Mouse (Mus musculus): ENCODE measurements around the gene Mfap1a. TPM values are rescaled to one million over a fixed set of nuclear protein-coding genes. Genes with fewer than 3 reads are reported as not detected.

The Mfap1a gene
- polyA plus RNA-seq, 1 experiment = 18.4 TPM

- no peak for TF ChIP-seq CTCF (IDR thresholded peaks at IDR 0.05; ENCODE audit: borderline replicate concordance, extremely low read depth, insufficient read depth, insufficient read length)
Measured at GRCm38 (mm10) chr2:121460071-121460470, 46.4 kb downstream of the Mfap1a start.

GRCm38 (mm10) chr2:121456692-121457642, 49.5 kb downstream of the Mfap1a start, which contains the start of gene Serinc4:
Serinc4 (minus strand) TSS chr2:121456781.
- TF ChIP-seq POLR2A (IDR thresholded peaks at IDR 0.05; ENCODE audit: borderline replicate concordance, extremely low read depth, insufficient read depth, insufficient read length, poor library complexity, severe bottlenecking) (peak; percentile 42; the same call in 1 of the 2 replicates), CTCF (IDR thresholded peaks at IDR 0.05; ENCODE audit: borderline replicate concordance, extremely low read depth, insufficient read depth, insufficient read length) (no peak)
- peak; percentile 96 for DNase-seq (ENCODE audit: low read depth)

More at GRCm38 (mm10) chr2:121460071-121460470, 46.4 kb downstream of the Mfap1a start:
- no peak for DNase-seq (ENCODE audit: low read depth)

GRCm38 (mm10) chr2:121455534-121455933, 50.9 kb downstream of the Mfap1a start:
- TF ChIP-seq CTCF (IDR thresholded peaks at IDR 0.05; ENCODE audit: borderline replicate concordance, extremely low read depth, insufficient read depth, insufficient read length) = no peak
- TF ChIP-seq POLR2A (IDR thresholded peaks at IDR 0.05; ENCODE audit: borderline replicate concordance, extremely low read depth, insufficient read depth, insufficient read length, poor library complexity, severe bottlenecking) = no peak
- DNase-seq (ENCODE audit: low read depth) = no peak

GRCm38 (mm10) chr2:121453917-121454316, 52.5 kb downstream of the Mfap1a start:
- TF ChIP-seq CTCF (IDR thresholded peaks at IDR 0.05; ENCODE audit: borderline replicate concordance, extremely low read depth, insufficient read depth, insufficient read length) = no peak
- TF ChIP-seq POLR2A (IDR thresholded peaks at IDR 0.05; ENCODE audit: borderline replicate concordance, extremely low read depth, insufficient read depth, insufficient read length, poor library complexity, severe bottlenecking) = no peak

GRCm38 (mm10) chr2:121452990-121453389, 53.5 kb downstream of the Mfap1a start, which contains the start of gene Hypk:
Hypk (plus strand) TSS chr2:121453290.
- TF ChIP-seq POLR2A (IDR thresholded peaks at IDR 0.05; ENCODE audit: borderline replicate concordance, extremely low read depth, insufficient read depth, insufficient read length, poor library complexity, severe bottlenecking) (no peak), CTCF (IDR thresholded peaks at IDR 0.05; ENCODE audit: borderline replicate concordance, extremely low read depth, insufficient read depth, insufficient read length) (no peak)
- no peak for DNase-seq (ENCODE audit: low read depth)

More at GRCm38 (mm10) chr2:121453917-121454316, 52.5 kb downstream of the Mfap1a start:
- no peak for DNase-seq (ENCODE audit: low read depth)

- TF ChIP-seq POLR2A (IDR thresholded peaks at IDR 0.05; ENCODE audit: borderline replicate concordance, extremely low read depth, insufficient read depth, insufficient read length, poor library complexity, severe bottlenecking) = no peak
- no peak for DNase-seq (ENCODE audit: low read depth)
Measured at GRCm38 (mm10) chr2:121452361-121452760, 54.1 kb downstream of the Mfap1a start.

GRCm38 (mm10) chr2:121450093-121450492, 56.4 kb downstream of the Mfap1a start:
- peak; percentile 4 for DNase-seq (ENCODE audit: low read depth)
- TF ChIP-seq POLR2A (IDR thresholded peaks at IDR 0.05; ENCODE audit: borderline replicate concordance, extremely low read depth, insufficient read depth, insufficient read length, poor library complexity, severe bottlenecking) (no peak), CTCF (IDR thresholded peaks at IDR 0.05; ENCODE audit: borderline replicate concordance, extremely low read depth, insufficient read depth, insufficient read length) (no peak)

GRCm38 (mm10) chr2:121449545-121450011, 56.9 kb downstream of the Mfap1a start:
- no peak for TF ChIP-seq CTCF (IDR thresholded peaks at IDR 0.05; ENCODE audit: borderline replicate concordance, extremely low read depth, insufficient read depth, insufficient read length)
- no peak for TF ChIP-seq POLR2A (IDR thresholded peaks at IDR 0.05; ENCODE audit: borderline replicate concordance, extremely low read depth, insufficient read depth, insufficient read length, poor library complexity, severe bottlenecking)
- DNase-seq (ENCODE audit: low read depth) = no peak

- DNase-seq (ENCODE audit: low read depth) = peak; percentile 100
- TF ChIP-seq CTCF (IDR thresholded peaks at IDR 0.05; ENCODE audit: borderline replicate concordance, extremely low read depth, insufficient read depth, insufficient read length) (no peak), POLR2A (IDR thresholded peaks at IDR 0.05; ENCODE audit: borderline replicate concordance, extremely low read depth, insufficient read depth, insufficient read length, poor library complexity, severe bottlenecking) (peak; percentile 87)
Measured at GRCm38 (mm10) chr2:121448739-121449535, 57.5 kb downstream of the Mfap1a start, which contains the start of gene Serf2. Serf2 (plus strand) TSS chr2:121449195.

GRCm38 (mm10) chr2:121448136-121448535, 58.3 kb downstream of the Mfap1a start:
- TF ChIP-seq POLR2A (IDR thresholded peaks at IDR 0.05; ENCODE audit: borderline replicate concordance, extremely low read depth, insufficient read depth, insufficient read length, poor library complexity, severe bottlenecking) (no peak), CTCF (IDR thresholded peaks at IDR 0.05; ENCODE audit: borderline replicate concordance, extremely low read depth, insufficient read depth, insufficient read length) (peak; percentile 21; the same call in 1 of the 2 replicates)
- DNase-seq (ENCODE audit: low read depth) = peak; percentile 56

- TF ChIP-seq POLR2A (IDR thresholded peaks at IDR 0.05; ENCODE audit: borderline replicate concordance, extremely low read depth, insufficient read depth, insufficient read length, poor library complexity, severe bottlenecking) = no peak
- TF ChIP-seq CTCF (IDR thresholded peaks at IDR 0.05; ENCODE audit: borderline replicate concordance, extremely low read depth, insufficient read depth, insufficient read length) = no peak
Measured at GRCm38 (mm10) chr2:121447006-121447405, 59.5 kb downstream of the Mfap1a start.

More at GRCm38 (mm10) chr2:121447006-121447405, 59.5 kb downstream of the Mfap1a start:
- DNase-seq (ENCODE audit: low read depth) = no peak

Measured in brain, embryonic 14.5 days (tissue).